Mouse (Mus musculus): ENCODE measurements around the gene Jak2.

- no peak for TF ChIP-seq CTCF (IDR thresholded peaks at IDR 0.05; ENCODE audit: borderline replicate concordance, insufficient read depth, low read depth, low read length)
- TF ChIP-seq POLR2A (IDR thresholded peaks at IDR 0.05; ENCODE audit: borderline replicate concordance, insufficient read depth, low read length): no peak
Observed at GRCm38 (mm10) chr19:29342281-29342680, 90.7 kb downstream of the Jak2 start.

Data from cerebellum, adult 2 months (tissue).